Mouse (Mus musculus): ENCODE measurements at regions not wholly inside any gene's neighbourhood (a gene's known extent, or its start where the extent isn't known, plus 50 kb on each side); places are given as distances from the start of the nearest gene placed in this dataset.

GRCm38 (mm10) chr14:61968467-61968866 is 323.9 kb upstream of the Rnaseh2b start:
- DNase-seq (ENCODE audit: low spot score in 2 of 2) = no peak
- intact Hi-C loops (cut with DNase I) = no loop called here

GRCm38 (mm10) chr14:61968957-61969535 is 323.3 kb upstream of the Rnaseh2b start:
- DNase-seq (ENCODE audit: low spot score in 2 of 2) = no peak
- intact Hi-C loops (cut with DNase I) = no loop called here

GRCm38 (mm10) chr14:61970591-61970990 is 321.8 kb upstream of the Rnaseh2b start:
- DNase-seq (ENCODE audit: low spot score in 2 of 2) = no peak
- intact Hi-C loops (cut with DNase I) = no loop called here

GRCm38 (mm10) chr14:61971100-61972088 is 321.0 kb upstream of the Rnaseh2b start:
- DNase-seq (ENCODE audit: low spot score in 2 of 2) = peak; percentile 10 to 29

GRCm38 (mm10) chr14:61975301-61975732 is 317.1 kb upstream of the Rnaseh2b start:
- intact Hi-C loops (cut with DNase I) = no loop called here
- DNase-seq (ENCODE audit: low spot score in 2 of 2) = no peak

More at GRCm38 (mm10) chr14:61971100-61972088, 321.0 kb upstream of the Rnaseh2b start:
- intact Hi-C loops (cut with DNase I) = no loop called here

- intact Hi-C loops (cut with DNase I) = no loop called here
- no peak for DNase-seq (ENCODE audit: low spot score in 2 of 2)
These were observed 311.8 kb upstream of the Rnaseh2b start for GRCm38 (mm10) chr14:61980581-61980980.

- intact Hi-C loops (cut with DNase I) = no loop called here
- DNase-seq (ENCODE audit: low spot score in 2 of 2) = no peak
These were observed 306.8 kb upstream of the Rnaseh2b start for GRCm38 (mm10) chr14:61985575-61985974.

- intact Hi-C loops (cut with DNase I) = no loop called here
- DNase-seq (ENCODE audit: low spot score in 2 of 2) = no peak
These were observed 306.2 kb upstream of the Rnaseh2b start for GRCm38 (mm10) chr14:61986203-61986602.

GRCm38 (mm10) chr14:61995253-61995652 is 297.1 kb upstream of the Rnaseh2b start:
- intact Hi-C loops (cut with DNase I) = no loop called here
- DNase-seq (ENCODE audit: low spot score in 2 of 2) = no peak

GRCm38 (mm10) chr14:61997736-61998135 is 294.7 kb upstream of the Rnaseh2b start:
- no peak for DNase-seq (ENCODE audit: low spot score in 2 of 2)
- intact Hi-C loops (cut with DNase I) = no loop called here

GRCm38 (mm10) chr14:61998259-61998658 is 294.1 kb upstream of the Rnaseh2b start:
- DNase-seq (ENCODE audit: low spot score in 2 of 2) = no peak
- intact Hi-C loops (cut with DNase I) = no loop called here

- DNase-seq (ENCODE audit: low spot score in 2 of 2) = no peak
- intact Hi-C loops (cut with DNase I) = no loop called here
These were observed 290.9 kb upstream of the Rnaseh2b start for GRCm38 (mm10) chr14:62001481-62001949.

GRCm38 (mm10) chr14:62002131-62002530 is 290.3 kb upstream of the Rnaseh2b start:
- intact Hi-C loops (cut with DNase I) = no loop called here
- no peak for DNase-seq (ENCODE audit: low spot score in 2 of 2)

- DNase-seq (ENCODE audit: low spot score in 2 of 2) = peak in 1 of 2 experiments; percentile 15
- intact Hi-C loops (cut with DNase I) = no loop called here
These were observed 289.2 kb upstream of the Rnaseh2b start for GRCm38 (mm10) chr14:62003013-62003781.

GRCm38 (mm10) chr14:62003797-62004196 is 288.6 kb upstream of the Rnaseh2b start:
- DNase-seq (ENCODE audit: low spot score in 2 of 2) = no peak
- intact Hi-C loops (cut with DNase I) = no loop called here

- intact Hi-C loops (cut with DNase I) = no loop called here
- DNase-seq (ENCODE audit: low spot score in 2 of 2) = no peak
These were observed 283.7 kb upstream of the Rnaseh2b start for GRCm38 (mm10) chr14:62008707-62009106.

GRCm38 (mm10) chr14:62018804-62019203 is 273.6 kb upstream of the Rnaseh2b start:
- intact Hi-C loops (cut with DNase I) = no loop called here

GRCm38 (mm10) chr14:62020996-62021395 is 271.4 kb upstream of the Rnaseh2b start:
- DNase-seq (ENCODE audit: low spot score in 2 of 2) = no peak
- intact Hi-C loops (cut with DNase I) = no loop called here

More at GRCm38 (mm10) chr14:62018804-62019203, 273.6 kb upstream of the Rnaseh2b start:
- no peak for DNase-seq (ENCODE audit: low spot score in 2 of 2)

GRCm38 (mm10) chr14:62022193-62022592 is 270.2 kb upstream of the Rnaseh2b start:
- intact Hi-C loops (cut with DNase I) = no loop called here
- DNase-seq (ENCODE audit: low spot score in 2 of 2) = no peak

GRCm38 (mm10) chr14:62023022-62023421 is 269.4 kb upstream of the Rnaseh2b start:
- intact Hi-C loops (cut with DNase I) = no loop called here
- DNase-seq (ENCODE audit: low spot score in 2 of 2) = no peak

Data from left cerebral cortex, postnatal 36 days (tissue).